Mouse (Mus musculus) heart, postnatal 0 days (tissue): ENCODE measurements around the gene Crocc.

Source experiments
- CTCF ChIP-seq: IDR thresholded peaks from 2 replicates; pipeline ENCODE4 v1.5.1; 2016; ENCODE audit warnings: antibody characterized with exemption, control low read depth, low read depth
- EP300 ChIP-seq: IDR thresholded peaks from 2 replicates; pipeline ENCODE4 v1.6.1; 2016; ENCODE audit warnings: antibody characterized with exemption, low read depth

DNA sequence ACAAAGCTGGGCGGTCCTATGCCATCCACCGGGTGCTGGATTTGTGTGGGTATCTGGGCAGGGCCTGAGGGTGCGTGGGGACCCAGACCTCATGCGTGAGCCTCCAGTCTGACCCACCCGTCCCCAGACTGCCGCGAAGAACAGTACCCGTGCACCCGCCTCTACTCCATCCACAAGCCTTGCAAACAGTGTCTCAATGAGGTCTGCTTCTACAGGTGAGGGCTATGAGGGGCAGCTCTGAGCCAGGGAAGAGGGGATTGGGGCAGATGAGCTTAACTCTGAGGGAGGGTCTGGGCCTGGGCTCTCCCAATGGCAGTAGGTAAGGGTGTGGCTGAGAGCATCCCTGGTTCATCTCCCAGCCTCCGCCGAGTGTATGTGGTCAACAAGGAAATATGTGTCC, 45.5 kb downstream of the Crocc start:
- TF ChIP-seq CTCF (no peak), EP300 (no peak)
